ENCODE assay signal across 15 mouse cellular contexts in genomic region chr17:69683091-69683490, GRCm38 (mm10).
DNase-seq lines count a peak whose midpoint lies in the region.
"Had no signal": no experiment of that assay in that cellular context is flagged by ENCODE, and none has a peak within 500 bp of the region (broad histone marks: within the 10 kb centered on the region; RNA-seq: fewer than 3 reads in every experiment).

No protein-coding gene starts in this region.

- DNase-seq in frontal cortex, adult 2 months (ENCODE audit: extremely low spot score in 1 of 2, low spot score in 1 of 2), result peak; percentile 31 to 61
- no peak for DNase-seq in frontal cortex, postnatal 25 days (ENCODE audit: low spot score in 2 of 2)
- peak; percentile 25 to 41 for DNase-seq in left cerebral cortex, adult 18-20 months (ENCODE audit: low spot score in 2 of 2)
- DNase-seq in left cerebral cortex, postnatal 4 days, result no peak
- peak; percentile 79 for DNase-seq in brain, adult 2 months (ENCODE audit: low read depth, low spot score)
- peak; percentile 32 for DNase-seq in right cerebral cortex, postnatal 25 days
- DNase-seq in Muller cell, postnatal 12 days (ENCODE audit: inconsistent ontology term), result no peak
- DNase-seq: adrenal gland, postnatal 14 days; cerebellum, adult 18-20 months; cerebellum, postnatal 10 days; heart, adult 2 months; kidney, adult 9 months; kidney, postnatal 10 days; liver, postnatal 0 days; lung, postnatal 4 days had no signal

- intact Hi-C loops in left cerebral cortex, postnatal 4 days (cut with DNase I), result no loop called here

Comparison
In these comparisons a context has a peak if more than half of its experiments do, and no peak if none do; other contexts are left out.
1. DNase-seq: peak in frontal cortex, adult 2 months (2 of 2), left cerebral cortex, adult 18-20 months (2 of 2), brain, adult 2 months (single experiment) and right cerebral cortex, postnatal 25 days (single experiment); none in frontal cortex, postnatal 25 days (0 of 2), left cerebral cortex, postnatal 4 days (single experiment) and Muller cell, postnatal 12 days (single experiment).